Mouse (Mus musculus) stomach, postnatal 0 days (tissue): ENCODE data around the gene Abca17.

Source experiments
- CTCF ChIP-seq: IDR thresholded peaks from 2 replicates; pipeline ENCODE4 v1.5.1; 2016; ENCODE audit warnings: antibody characterized with exemption, low read depth, mild to moderate bottlenecking, moderate library complexity
- EP300 ChIP-seq: optimal IDR thresholded peaks from 2 replicates; pipeline ENCODE3; 2016; ENCODE audit warnings: antibody characterized with exemption

GRCm38 (mm10) chr17:24222653-24223052 is 128.2 kb downstream of the Abca17 start:
- TF ChIP-seq EP300 (no peak), CTCF (no peak)
